Comparison of ENCODE assay signal across 13 mouse cellular contexts in genomic region chr11:106392597-106393330, GRCm38 (mm10). TPM values are rescaled to one million over a fixed set of nuclear protein-coding genes. Genes with fewer than 3 reads are reported as not detected.
A peak's percentile ranks its signal among the peaks of the same experiment; 100 is the strongest.
DNase-seq lines count a peak whose midpoint lies in the region; ATAC-seq and TF ChIP-seq lines count a peak whose summit lies in the region.
"Had no signal": no experiment of that assay in that cellular context is flagged by ENCODE, and none has a peak within 500 bp of the region (broad histone marks: within the 10 kb centered on the region; RNA-seq: fewer than 3 reads in every experiment).

No protein-coding gene starts in this region.

- H3K4me3 ChIP-seq in C2C12 (ENCODE audit: insufficient read depth, poor library complexity, severe bottlenecking), result no peak overlapping the region
- no peak overlapping the region for H3K4me3 ChIP-seq in intestine, embryonic 16.5 days (ENCODE audit: low read length)
- no peak overlapping the region for H3K4me3 ChIP-seq in liver, embryonic 15.5 days (replicated peaks)
- H3K4me3 ChIP-seq: embryonic facial prominence, embryonic 15.5 days; hindbrain, embryonic 15.5 days; midbrain, embryonic 10.5 days had no signal

- no peaks in the 10 kb centered on the region for H3K27me3 ChIP-seq in C2C12 (ENCODE audit: control insufficient read depth, insufficient read depth, insufficient read length)
- no peaks in the 10 kb centered on the region for H3K27me3 ChIP-seq in intestine, embryonic 16.5 days (replicated peaks; ENCODE audit: control insufficient read depth, insufficient read depth, low read length)
- no peaks in the 10 kb centered on the region for H3K27me3 ChIP-seq in liver, embryonic 15.5 days
- H3K27me3 ChIP-seq: embryonic facial prominence, embryonic 15.5 days; hindbrain, embryonic 15.5 days had no signal

- no peaks in the 10 kb centered on the region for H3K79me2 ChIP-seq in C2C12 (ENCODE audit: control insufficient read depth, insufficient read depth)

- no peak overlapping the region for H3K9ac ChIP-seq in intestine, embryonic 16.5 days (ENCODE audit: low read depth, low read length)
- H3K9ac ChIP-seq in liver, embryonic 15.5 days, result no peak overlapping the region
- H3K9ac ChIP-seq: embryonic facial prominence, embryonic 15.5 days; hindbrain, embryonic 15.5 days had no signal

- WGBS in intestine, embryonic 16.5 days, result 59% methylated on average over 7 of the region's 7 CpGs
- WGBS in liver, embryonic 15.5 days (ENCODE audit: insufficient replicate concordance), result 40% methylated on average over 7 of the region's 7 CpGs

- H3K9me3 ChIP-seq in intestine, embryonic 16.5 days (ENCODE audit: control insufficient read depth, low read length), result no peaks in the 10 kb centered on the region
- H3K9me3 ChIP-seq in liver, embryonic 15.5 days (replicated peaks), result no peaks in the 10 kb centered on the region
- H3K9me3 ChIP-seq: embryonic facial prominence, embryonic 15.5 days; hindbrain, embryonic 15.5 days; midbrain, embryonic 10.5 days had no signal

- no peak overlapping the region for H3ac ChIP-seq in C2C12 (ENCODE audit: control insufficient read depth, insufficient read length, low read depth)

- DNase-seq in R1 (ENCODE audit: low read depth, low spot score), result peak; percentile 43
- no peak for DNase-seq in layer of hippocampus, adult 11-12 months (ENCODE audit: low spot score)
- no peak for DNase-seq in B cell, adult 2 months

- no peak overlapping the region for H3K4me2 ChIP-seq in intestine, embryonic 16.5 days (ENCODE audit: low read depth, low read length)
- H3K4me2 ChIP-seq in liver, embryonic 15.5 days, result peak overlapping the region; percentile 29; the same call in 1 of the 2 replicates
- H3K4me2 ChIP-seq: embryonic facial prominence, embryonic 15.5 days; heart, embryonic 11.5 days; hindbrain, embryonic 15.5 days had no signal

- H3K79me3 ChIP-seq in C2C12 (ENCODE audit: low read depth), result no peaks in the 10 kb centered on the region

- no peak for TF ChIP-seq CTCF in C2C12 (IDR thresholded peaks at IDR 0.05; ENCODE audit: control insufficient read depth, insufficient read depth, insufficient read length)

- H3K36me3 ChIP-seq in C2C12 (ENCODE audit: control insufficient read depth, insufficient read depth), result peaks cover 8% of the 10 kb centered on the region
- H3K36me3 ChIP-seq in intestine, embryonic 16.5 days (ENCODE audit: control insufficient read depth, insufficient read depth, low read length), result no peaks in the 10 kb centered on the region
- H3K36me3 ChIP-seq in liver, embryonic 15.5 days (replicated peaks), result peaks cover 16% of the 10 kb centered on the region
- H3K36me3 ChIP-seq: hindbrain, embryonic 15.5 days had no signal

- no peaks in the 10 kb centered on the region; the same call in 1 of the 2 replicates for H3K4me1 ChIP-seq in intestine, embryonic 16.5 days (ENCODE audit: control insufficient read depth, insufficient read depth, low read length)
- H3K4me1 ChIP-seq in liver, embryonic 15.5 days (replicated peaks), result peaks cover 43% of the 10 kb centered on the region
- H3K4me1 ChIP-seq: hindbrain, embryonic 15.5 days; midbrain, embryonic 10.5 days had no signal

- no peak overlapping the region for H3K27ac ChIP-seq in intestine, embryonic 16.5 days (ENCODE audit: low read length)
- peak overlapping the region; percentile 68 for H3K27ac ChIP-seq in liver, embryonic 15.5 days (replicated peaks)
- H3K27ac ChIP-seq: embryonic facial prominence, embryonic 15.5 days; hindbrain, embryonic 15.5 days; midbrain, embryonic 10.5 days had no signal

- peak; percentile 53; the same call in 1 of the 2 replicates for ATAC-seq in intestine, embryonic 16.5 days
- peak; percentile 77 for ATAC-seq in liver, embryonic 15.5 days (ENCODE audit: insufficient read depth)
- no peak for ATAC-seq in inflammation-experienced regulatory T-cells, adult 6 months

TF ChIP-seq in C2C12, 6 proteins besides CTCF, POLR2A, EP300 and RAD21:
- TF ChIP-seq CEBPB (IDR thresholded peaks at IDR 0.05; ENCODE audit: low read depth) (no peak), MAX (IDR thresholded peaks at IDR 0.05) (no peak), USF1 (IDR thresholded peaks at IDR 0.05; ENCODE audit: low read depth) (peak; percentile 27), MYOD1 (IDR thresholded peaks at IDR 0.05; ENCODE audit: control insufficient read depth, insufficient read length, low read depth) (no peak), MYOG (IDR thresholded peaks at IDR 0.05; ENCODE audit: control insufficient read depth, extremely low read depth, insufficient read length) (no peak)

RNA-seq across cellular contexts. Expression of gene Icam2, which starts 4.9 kb away (rescaled TPM):
- not detected for polyA plus RNA-seq in C2C12 (2012; fragmentation: generic; extraction: Trizol)
- polyA plus RNA-seq in intestine, embryonic 16.5 days (2015; fragmentation: Nextera tagmentation; extraction: Ambion mirVana), result 38.3 and 40.5 TPM in 2 replicates
- polyA plus RNA-seq in liver, embryonic 15.5 days (2015; fragmentation: Nextera tagmentation; extraction: Ambion mirVana), result 13.4 and 16.4 TPM in 2 replicates
- 100 to 1,000 TPM in 2 of 3 experiments, 10 to 100 TPM in 1; 91.8 to 131 (median 125) TPM for polyA plus RNA-seq in inflammation-experienced regulatory T-cells, adult 6 months (2017; shearing (Covaris generic))

RNA-seq across cellular contexts. Expression of gene Prr29, which starts 27.5 kb away (rescaled TPM):
- polyA plus RNA-seq in C2C12 (2012; fragmentation: generic; extraction: Trizol), result not detected
- 0.53 and 0.54 TPM in 2 replicates for polyA plus RNA-seq in intestine, embryonic 16.5 days (2015; fragmentation: Nextera tagmentation; extraction: Ambion mirVana)
- polyA plus RNA-seq in liver, embryonic 15.5 days (2015; fragmentation: Nextera tagmentation; extraction: Ambion mirVana), result not detected in 2 replicates
- 1 to 10 TPM in 2 of 3 experiments, under 1 TPM in 1; 0.87 to 2.5 (median 2.3) TPM for polyA plus RNA-seq in inflammation-experienced regulatory T-cells, adult 6 months (2017; shearing (Covaris generic))
- polyA plus RNA-seq: forebrain, embryonic 14.5 days; hindbrain, embryonic 15.5 days; neural tube, embryonic 14.5 days had no signal

RNA-seq across cellular contexts. Expression of gene Scn4a, which starts 39.7 kb away (rescaled TPM):
- polyA plus RNA-seq in C2C12 (2012; fragmentation: generic; extraction: Trizol), result 0.02 TPM
- polyA plus RNA-seq in intestine, embryonic 16.5 days (2015; fragmentation: Nextera tagmentation; extraction: Ambion mirVana), result 0.02 TPM in 1 of 2 replicates, not detected in the other
- 0.03 and 0.24 TPM in 2 replicates for polyA plus RNA-seq in liver, embryonic 15.5 days (2015; fragmentation: Nextera tagmentation; extraction: Ambion mirVana)
- under 1 TPM in 1 of 3 experiments, not detected in 2; 0.08 TPM for polyA plus RNA-seq in inflammation-experienced regulatory T-cells, adult 6 months (2017; shearing (Covaris generic))
- polyA plus RNA-seq: forebrain, embryonic 14.5 days; hindbrain, embryonic 15.5 days; neural tube, embryonic 14.5 days had no signal

Comparison
In these comparisons a context has a peak if more than half of its experiments do, and no peak if none do; other contexts are left out.
1. RNA of gene Icam2, which starts 4.9 kb away (polyA plus RNA-seq): 91.8 to 131 TPM in inflammation-experienced regulatory T-cells, adult 6 months, 38.3 to 40.5 TPM in intestine, embryonic 16.5 days and 13.4 to 16.4 TPM in liver, embryonic 15.5 days; not detected in C2C12 (single experiment); every median in the first group is over 10 times any median in the second.